Mouse (Mus musculus): ENCODE data around the gene Fmo5.

DNA sequence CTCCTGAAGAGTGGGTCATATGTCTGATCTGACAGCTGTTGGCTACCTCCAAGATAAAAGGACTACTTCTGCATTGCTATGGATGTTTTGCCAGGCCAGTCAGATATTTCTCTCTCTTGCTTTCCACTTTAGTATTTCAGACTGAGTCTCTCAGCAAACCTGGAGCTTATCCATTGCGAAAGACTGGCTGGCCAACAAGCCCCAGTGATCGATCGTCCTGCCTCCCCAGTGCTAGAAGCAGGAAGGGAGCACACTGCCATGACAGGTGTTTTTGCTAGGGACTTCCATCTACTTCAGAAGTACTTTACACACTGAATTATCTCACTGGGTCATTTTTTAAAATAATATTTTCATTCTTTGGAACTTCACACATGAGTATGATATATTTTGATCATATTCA is 49.8 kb downstream of the Fmo5 start:
- TF ChIP-seq CTCF (IDR thresholded peaks at IDR 0.05; ENCODE audit: extremely low read depth, insufficient read depth, low read length) (no peak), POLR2A (IDR thresholded peaks at IDR 0.05; ENCODE audit: extremely low read depth, insufficient read depth, low read length) (no peak)
